Mouse (Mus musculus) neutrophil, adult 5-6 weeks (primary cell): Measurements from ENCODE around the gene Med11. TPM values are rescaled to one million over a fixed set of nuclear protein-coding genes. Genes with fewer than 3 reads are reported as not detected.
"Not testable (repeated sequence)": the region's sequence is repeated elsewhere in the genome, so short reads cannot be mapped to it uniquely, and the experiment has no call there.

Experiments
- ATAC-seq: fragments of 151-379, 151-347 bp; 2 replicates; pipeline ENCODE4 v1.8.0; 2017; ENCODE audit warnings: mild to moderate bottlenecking, moderate TSS enrichment; ENCODE audit not compliant: insufficient number of reproducible peaks, poor library complexity, low FRiP score, severe bottlenecking; ENCODE audit errors: extremely low read depth
- total RNA-seq: library from RNA; stranded (forward); fragments of 200-1000 nt; gene quantifications from 2 replicates; pipeline ENCODE4 v1.2.3, GENCODE M21; 2017

The Med11 gene
- total RNA-seq, 1 experiment from 2014 or later = 46.3 TPM

- ATAC-seq = 0 out of 2 replicates have a peak, but pooled peaks have one; percentile 31
Measured at GRCm38 (mm10) chr11:70441882-70442281, 9.8 kb upstream of the Med11 start.

GRCm38 (mm10) chr11:70443964-70444363, 7.8 kb upstream of the Med11 start:
- ATAC-seq = no peak

GRCm38 (mm10) chr11:70444667-70445066, 7.1 kb upstream of the Med11 start:
- ATAC-seq = no peak

- peak; percentile 76 for ATAC-seq
Measured at GRCm38 (mm10) chr11:70446756-70447155, 5.0 kb upstream of the Med11 start.

- ATAC-seq = no peak
Measured at GRCm38 (mm10) chr11:70447373-70447772, 4.3 kb upstream of the Med11 start.

GRCm38 (mm10) chr11:70450926-70451325, 793 bp upstream of the Med11 start:
- ATAC-seq = no peak

GRCm38 (mm10) chr11:70453261-70454044, 1.7 kb downstream of the Med11 start:
- peak; percentile 21; the same call in 1 of the 2 replicates for ATAC-seq

GRCm38 (mm10) chr11:70458688-70459600, 7.2 kb downstream of the Med11 start, which contains the start of gene Zmynd15:
TSS of gene Zmynd15 (plus strand) at chr11:70459433.
- no peak for ATAC-seq

- no peak for ATAC-seq
Measured at GRCm38 (mm10) chr11:70459601-70460101, 7.9 kb downstream of the Med11 start, which contains the start of gene Cxcl16. TSS of gene Cxcl16 (minus strand) at chr11:70459984.

GRCm38 (mm10) chr11:70463970-70464369, 12.3 kb downstream of the Med11 start:
- no peak for ATAC-seq

- ATAC-seq = no peak
Measured at GRCm38 (mm10) chr11:70465211-70465610, 13.5 kb downstream of the Med11 start.

GRCm38 (mm10) chr11:70465824-70466223, 14.1 kb downstream of the Med11 start:
- no peak for ATAC-seq

GRCm38 (mm10) chr11:70467902-70468619, 16.3 kb downstream of the Med11 start:
- no peak for ATAC-seq

- no peak for ATAC-seq
Measured at GRCm38 (mm10) chr11:70469764-70470163, 18.0 kb downstream of the Med11 start.

- no peak for ATAC-seq
Measured at GRCm38 (mm10) chr11:70472716-70473115, 21.0 kb downstream of the Med11 start.

GRCm38 (mm10) chr11:70473291-70473690, 21.6 kb downstream of the Med11 start:
- ATAC-seq = not testable (repeated sequence)

- ATAC-seq = no peak
Measured at GRCm38 (mm10) chr11:70474872-70475534, 23.3 kb downstream of the Med11 start.

GRCm38 (mm10) chr11:70485498-70485897, 33.8 kb downstream of the Med11 start:
- no peak for ATAC-seq
